Mouse (Mus musculus) stomach, postnatal 0 days (tissue): ENCODE data around the gene Rictor.

ENCODE experiments used
- CTCF ChIP-seq: IDR thresholded peaks from 2 replicates; pipeline ENCODE4 v1.5.1; 2016; ENCODE audit warnings: antibody characterized with exemption, low read depth, mild to moderate bottlenecking, moderate library complexity
- EP300 ChIP-seq: optimal IDR thresholded peaks from 2 replicates; pipeline ENCODE3; 2016; ENCODE audit warnings: antibody characterized with exemption

DNA sequence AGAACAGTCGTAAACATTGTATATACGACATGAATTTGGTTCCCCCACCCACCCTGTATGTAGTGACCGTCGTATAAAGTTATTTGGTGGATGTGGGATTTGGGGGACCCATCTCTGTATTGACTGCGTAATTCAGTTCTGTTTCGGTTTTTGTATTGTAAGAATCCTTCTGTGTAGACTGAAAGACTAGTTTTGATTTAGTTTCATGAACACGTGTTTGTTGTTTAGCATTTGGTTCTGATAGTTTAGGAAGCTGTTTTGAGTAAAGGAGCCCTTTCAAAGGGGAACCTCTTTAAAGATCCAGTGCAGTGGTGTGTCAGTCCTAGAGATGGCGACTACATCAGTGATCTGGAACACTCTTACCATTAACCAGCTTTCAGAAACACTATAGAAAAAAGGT, 1.4 kb downstream of the Rictor start:
- TF ChIP-seq CTCF (no peak), EP300 (no peak)
